Mouse (Mus musculus) left cerebral cortex, adult 9 months (tissue): ENCODE measurements around the gene Sh3rf1.

Source experiments
- DNase-seq, 2 experiments: peaks; one replicate each; pipeline ENCODE4 v3.0.0; 2022; ENCODE audit warnings: low spot score in 2 of 2

The Sh3rf1 gene

DNA sequence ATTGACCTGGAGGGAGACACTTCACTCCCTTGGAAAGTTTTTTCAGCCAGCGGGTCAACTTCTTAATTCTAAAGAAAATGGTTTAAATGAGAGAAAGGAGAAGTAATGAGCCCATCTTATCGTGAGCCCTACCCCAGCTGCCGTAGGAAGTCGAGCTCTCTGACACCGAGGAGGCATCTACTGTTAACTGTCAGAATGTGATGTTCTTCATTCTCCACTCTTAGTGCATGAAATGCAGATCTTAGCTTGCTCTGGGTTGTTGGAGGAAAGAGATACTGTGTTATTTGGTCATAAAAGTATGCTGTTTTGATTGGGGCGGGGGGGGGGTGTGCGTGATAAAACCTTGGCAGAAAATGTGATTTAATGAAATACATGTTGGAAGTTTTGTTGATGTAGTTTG is 62.7 kb downstream of the Sh3rf1 start:
- DNase-seq, result no peak

DNA sequence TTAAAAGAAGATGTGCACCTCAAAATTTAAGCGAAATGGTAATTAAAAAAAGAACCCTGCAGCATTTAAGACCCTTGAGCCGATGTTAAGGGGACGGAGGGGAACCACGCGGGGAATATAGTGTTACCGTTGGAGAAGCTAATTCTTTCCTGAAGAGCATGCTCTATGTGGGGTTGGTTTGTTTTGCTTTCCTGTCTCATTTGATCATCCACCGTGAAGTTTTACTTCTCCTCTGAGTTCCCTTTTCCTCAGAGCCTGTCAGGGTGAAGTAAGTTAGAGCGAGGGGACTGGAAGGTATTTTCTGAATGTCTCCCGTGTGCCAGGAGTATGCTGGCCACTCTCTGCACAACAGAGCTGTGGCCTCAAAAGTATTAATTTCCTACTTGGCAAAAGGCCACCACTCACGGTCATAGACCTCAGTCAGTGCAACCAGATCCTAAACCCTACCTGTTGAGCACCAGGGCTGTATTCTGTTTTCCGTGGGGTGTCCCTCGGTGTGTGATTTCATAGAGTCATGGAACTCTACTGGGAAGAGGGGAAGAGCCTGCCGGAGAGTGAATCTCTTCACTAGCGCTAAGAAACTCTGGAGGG is 63.2 kb downstream of the Sh3rf1 start:
- no peak for DNase-seq

DNA sequence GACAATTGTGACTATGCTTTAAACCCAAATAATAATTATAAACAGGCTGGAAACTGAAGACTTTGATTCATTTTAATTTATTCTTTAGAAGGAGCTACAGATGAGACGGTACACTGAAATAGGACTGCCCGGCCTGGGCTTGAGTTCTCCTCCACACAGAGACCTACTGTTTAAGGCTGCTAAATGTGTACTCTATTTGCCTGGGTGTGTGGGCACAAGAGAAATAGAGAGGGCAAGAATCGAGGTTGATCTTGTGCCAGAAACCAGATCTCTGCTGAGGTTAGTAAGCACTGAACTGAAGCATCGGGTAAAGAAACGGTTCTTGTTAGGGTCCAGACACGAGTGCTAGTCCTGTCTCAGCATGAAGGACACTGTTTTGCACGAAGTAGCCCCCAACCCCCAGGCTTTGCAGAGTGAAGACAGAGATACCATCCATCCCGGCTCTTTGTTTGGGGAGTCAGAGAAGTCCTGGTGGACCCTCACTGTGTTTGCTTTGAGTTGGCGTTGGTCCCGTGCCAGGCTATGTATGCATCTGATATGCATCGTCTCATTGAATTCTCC is 64.4 kb downstream of the Sh3rf1 start:
- peak in 1 of 2 experiments; percentile 54 for DNase-seq

DNA sequence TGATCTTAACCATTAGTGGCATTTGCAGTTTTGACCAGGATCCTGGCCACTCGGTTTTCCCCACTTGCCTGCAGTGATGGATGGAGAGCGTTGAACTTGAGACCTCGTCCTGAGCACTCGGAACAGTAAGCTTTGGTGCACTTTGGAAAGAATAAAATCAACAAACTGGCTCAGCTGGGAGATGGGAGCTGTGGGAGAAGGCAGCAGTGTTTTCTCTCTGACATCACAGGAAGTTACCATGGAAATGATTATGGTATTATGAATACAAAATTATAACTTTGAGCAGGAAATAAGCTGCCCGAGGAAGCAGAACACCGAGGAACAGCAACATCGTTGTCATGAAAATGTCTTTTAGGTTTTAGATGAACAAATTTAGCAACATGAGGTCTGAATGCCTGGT is 65.0 kb downstream of the Sh3rf1 start:
- no peak for DNase-seq

DNA sequence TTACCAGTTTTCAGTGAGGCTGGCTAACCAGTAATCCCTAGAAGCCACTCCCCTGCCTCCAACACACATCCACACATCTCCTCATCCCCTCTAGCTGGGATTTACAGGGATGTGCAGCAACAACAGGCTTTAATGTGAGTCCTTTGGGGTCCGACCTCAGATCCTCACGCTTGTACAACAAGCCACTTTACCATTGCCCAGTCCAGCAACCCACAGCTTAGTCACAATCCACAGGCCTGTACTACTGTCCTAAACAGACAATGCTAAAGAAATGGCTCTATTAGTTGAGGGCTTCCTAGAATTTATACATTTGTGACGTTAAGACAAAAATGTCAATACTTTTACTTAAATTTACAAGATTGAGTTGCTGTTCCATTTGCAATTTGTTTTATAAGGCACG is 71.4 kb downstream of the Sh3rf1 start:
- no peak for DNase-seq

DNA sequence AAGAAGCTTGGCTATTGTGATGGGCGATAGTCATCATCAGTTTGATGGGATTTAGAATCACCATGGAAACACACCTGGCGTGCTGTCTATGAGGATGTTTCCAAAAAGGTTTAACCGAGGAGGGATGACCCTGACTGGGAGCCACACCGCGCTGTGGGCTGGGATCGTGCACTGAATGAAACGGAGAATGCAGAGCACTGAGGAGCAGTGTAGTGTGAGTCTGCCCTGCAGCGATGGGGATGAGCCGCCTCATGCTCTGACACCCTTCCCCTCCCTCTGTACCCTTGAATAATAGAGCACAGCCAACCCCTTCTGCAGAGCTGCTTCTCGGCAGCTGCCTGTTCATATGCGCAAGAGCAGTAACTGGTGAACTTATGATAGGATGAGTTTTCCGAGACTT is 71.8 kb downstream of the Sh3rf1 start:
- DNase-seq, result no peak

DNA sequence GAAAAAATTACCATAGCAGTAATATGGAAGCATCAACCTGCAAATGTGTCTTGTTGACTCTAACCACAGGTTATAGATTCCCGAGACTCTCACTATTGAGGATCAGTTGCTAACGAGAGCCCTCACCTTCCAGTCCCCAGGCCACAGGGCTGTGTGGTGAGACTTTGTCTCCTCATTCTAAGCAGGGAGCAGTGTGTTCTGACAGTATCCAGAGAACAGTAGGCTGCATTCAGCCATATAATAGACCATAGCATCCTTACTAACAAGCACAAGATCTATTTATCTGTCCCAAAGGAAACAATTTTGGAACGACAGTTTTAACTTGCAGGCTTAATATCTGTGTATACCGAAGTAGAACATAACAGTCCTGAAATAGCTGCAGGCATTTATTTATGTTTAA is 75.2 kb downstream of the Sh3rf1 start:
- no peak for DNase-seq

DNA sequence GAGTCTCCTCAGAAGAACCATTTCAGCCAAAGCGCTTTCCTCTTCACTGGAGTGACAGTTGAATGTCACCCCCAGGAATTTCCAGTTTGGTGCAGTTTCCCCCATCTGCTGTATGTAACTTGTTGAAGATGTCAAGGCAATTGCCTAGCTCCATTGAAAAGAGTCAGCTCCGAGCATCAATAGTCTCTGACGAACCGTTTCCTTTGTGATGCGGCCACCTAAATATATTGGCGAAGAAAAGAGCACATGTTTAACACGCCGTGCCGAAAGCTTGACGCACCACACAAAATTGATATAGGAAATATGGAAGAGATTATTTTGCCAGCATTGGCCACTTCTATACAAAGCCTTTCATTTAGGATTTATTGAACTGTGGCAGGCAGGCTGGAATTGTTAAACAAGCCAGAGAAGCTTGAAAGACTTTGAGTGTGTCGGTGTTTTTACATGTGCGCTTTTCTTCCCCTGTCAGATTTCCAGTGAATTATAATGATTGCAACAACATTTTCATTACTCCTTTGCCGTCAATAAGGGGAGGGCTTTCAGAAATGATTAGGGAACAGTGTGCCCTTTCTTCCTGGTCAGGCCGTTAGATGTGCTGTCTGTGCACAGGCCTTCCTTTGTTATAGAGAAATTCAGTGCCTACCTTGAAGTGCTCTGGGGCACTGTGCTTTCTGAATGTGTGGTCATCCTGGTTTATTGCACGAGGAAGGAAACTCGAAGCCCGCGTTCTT is 77.8 kb downstream of the Sh3rf1 start:
- DNase-seq, result no peak

DNA sequence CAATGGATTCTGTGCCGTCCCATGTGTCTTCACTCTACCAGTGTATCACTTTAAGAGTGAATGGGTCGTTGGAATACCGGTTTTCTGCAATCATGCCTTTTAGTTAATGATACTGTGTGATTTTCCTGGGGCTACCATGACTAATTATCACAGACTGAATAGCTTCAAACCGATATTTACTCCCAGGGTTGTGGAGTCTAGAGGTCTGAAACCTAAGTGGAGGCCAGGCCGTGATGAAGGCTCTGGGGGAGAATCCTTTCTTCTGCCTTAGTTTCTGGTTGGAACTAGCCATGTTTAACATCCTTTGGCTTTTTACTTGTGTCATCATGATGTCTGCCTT is 78.3 kb downstream of the Sh3rf1 start:
- DNase-seq, result no peak

DNA sequence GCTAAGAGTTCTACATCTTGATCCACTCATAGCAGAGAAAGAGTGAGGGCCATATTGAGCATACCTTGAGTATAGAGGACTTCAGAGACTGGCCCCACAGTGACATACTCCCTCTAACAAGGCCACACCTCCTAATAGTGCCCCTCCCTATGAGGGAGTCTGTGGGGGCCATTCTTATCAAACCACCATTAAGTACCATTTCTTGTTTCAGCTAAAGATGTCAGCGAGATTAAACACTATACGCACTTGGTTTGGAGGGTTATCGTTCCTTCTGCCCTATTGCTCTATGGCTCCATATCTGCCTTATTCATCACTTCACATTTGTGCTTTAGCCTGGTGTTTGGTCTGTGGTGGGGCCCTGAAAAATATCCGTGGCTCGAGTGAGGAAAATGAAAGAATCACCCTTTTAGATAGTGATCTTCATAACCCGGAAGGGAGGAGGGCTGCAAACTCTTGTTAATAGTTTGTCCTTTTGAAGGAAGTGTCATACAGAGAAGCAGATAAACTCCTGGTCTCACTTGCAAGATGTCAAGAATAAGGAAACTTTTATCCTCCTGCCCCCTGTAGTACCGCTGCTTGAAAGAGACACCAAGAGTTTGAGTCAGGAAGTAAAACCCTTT is 81.9 kb downstream of the Sh3rf1 start:
- DNase-seq, result no peak

DNA sequence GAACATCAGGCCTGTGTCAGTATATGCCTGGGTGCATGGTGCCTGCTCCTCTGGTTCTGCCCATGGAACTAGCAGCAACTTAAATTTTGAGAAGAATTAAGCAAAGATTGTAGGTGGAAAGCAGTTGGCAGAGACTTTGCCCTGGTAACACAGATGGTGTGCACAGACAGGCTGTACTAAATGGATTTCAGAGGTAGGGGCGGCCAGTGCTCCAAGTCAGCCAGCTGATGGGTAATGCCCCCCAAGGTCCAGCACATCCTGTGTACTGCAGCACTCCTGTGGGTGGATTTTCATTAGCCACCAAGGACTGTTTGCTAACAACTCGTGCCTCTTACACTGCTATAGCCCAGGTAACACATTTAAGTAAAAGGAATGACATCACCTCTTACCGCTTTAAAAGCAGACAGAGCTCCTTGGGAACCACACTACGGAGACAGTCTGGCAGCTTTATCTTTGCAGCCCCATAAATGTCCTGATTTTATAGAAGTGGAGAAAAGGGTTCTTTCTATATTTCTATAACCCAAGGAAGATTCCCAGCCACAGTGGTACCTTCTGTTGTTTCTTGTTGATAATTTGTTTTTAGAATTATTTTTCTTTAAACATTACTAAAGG is 82.9 kb downstream of the Sh3rf1 start:
- DNase-seq, result peak in 1 of 2 experiments; percentile 71

DNA sequence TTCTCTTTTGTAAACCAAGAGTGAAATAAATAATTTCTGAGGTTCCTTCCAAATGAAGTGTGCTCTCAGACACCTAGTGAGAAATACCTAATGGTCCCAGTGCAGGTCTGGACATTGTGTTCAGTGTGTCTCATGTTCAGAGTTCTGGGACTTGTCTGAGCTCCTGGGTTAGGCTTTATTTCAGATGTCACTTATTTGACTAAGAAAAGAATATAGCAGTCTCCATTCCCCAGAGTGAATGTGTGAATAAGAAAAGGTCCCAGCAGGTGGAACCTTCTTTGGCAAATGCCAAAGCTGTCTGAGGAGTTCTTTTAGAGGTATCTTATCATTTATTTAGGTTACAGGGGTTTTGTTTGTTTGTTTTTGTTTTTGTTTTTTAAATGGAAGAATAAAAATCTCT is 85.2 kb downstream of the Sh3rf1 start:
- DNase-seq, result no peak

DNA sequence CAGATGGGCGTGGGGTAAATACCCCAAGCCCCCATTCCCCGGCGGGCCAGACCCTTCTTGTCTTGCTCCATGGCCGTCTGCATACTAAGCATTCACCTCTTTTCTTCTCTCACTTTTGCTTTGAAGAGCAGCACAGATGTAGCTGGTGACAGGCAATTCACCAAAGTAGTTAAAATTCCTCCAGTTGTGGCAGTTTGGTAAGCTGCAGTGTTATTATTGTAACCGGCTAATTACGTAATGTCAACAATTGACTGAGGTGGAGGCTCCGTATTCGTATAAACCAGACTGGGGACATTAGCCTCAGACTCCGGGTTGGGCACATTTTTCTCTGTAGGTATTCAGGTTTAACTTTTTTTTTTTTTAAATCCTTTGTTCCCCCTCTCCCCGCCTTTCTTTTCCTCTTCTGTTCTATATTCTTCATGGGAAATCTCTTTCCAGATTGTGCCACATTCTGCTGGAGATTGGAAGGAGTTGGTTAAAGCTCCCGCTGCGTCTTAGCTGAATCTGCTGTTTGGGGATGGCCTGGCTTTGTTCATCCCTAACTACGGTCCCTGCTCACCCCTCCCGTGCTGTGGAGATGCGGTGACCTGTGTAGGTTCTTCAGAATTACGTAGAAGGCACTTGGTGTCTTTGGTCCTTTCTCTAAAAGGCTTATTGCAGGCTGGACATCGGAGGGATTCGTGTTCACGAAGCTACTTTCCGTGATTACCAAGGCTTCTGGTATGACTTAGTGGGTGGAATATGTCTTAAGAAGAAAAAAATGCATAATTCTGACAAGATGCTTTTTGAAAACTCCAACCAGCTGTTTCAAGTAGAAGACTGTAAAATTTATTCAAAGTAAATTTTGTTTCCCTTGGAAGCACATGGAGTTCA is 86.1 kb downstream of the Sh3rf1 start:
- no peak for DNase-seq

DNA sequence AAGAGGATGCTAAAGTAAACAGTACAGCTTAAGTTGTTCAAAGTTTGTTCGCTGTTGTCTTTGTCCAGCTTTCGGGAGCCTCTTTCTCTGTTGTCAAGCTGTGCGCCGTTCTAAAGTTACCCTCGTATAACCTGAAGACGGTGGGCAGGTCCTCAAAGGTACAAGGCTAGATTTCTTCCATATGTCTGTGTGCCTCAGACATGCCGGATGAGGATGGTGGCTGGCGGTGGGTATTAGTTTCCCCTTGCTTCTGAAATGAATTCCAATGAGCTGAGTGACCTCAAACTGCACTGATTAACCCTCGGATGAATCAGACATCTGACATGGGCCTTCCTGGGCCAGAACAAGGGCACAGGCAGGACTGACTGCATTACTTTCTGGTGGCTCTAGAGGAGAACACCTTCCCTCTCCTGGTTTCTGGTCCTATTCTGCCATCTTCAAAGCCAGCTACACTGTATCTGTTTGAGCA is 86.8 kb downstream of the Sh3rf1 start:
- DNase-seq, result no peak

DNA sequence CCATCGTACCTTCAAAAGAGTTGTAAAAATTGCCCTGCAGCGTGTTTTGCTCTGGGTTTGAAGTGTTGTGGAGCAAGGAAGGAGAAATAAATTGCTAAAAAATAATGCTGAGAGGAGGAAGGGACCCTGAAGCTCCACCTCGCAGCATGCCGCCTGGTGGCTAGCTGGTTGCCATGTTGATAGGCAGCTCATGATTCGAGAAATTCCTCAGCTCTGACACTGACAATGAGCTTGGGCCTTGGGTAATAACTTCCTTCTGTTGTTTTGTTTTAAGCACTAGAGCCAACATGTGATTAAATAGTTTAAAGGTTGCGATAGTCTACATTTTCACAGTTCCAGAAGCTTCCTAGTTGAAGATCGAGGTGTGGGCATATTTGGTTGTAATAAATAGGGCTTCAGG is 89.3 kb downstream of the Sh3rf1 start:
- DNase-seq, result no peak

DNA sequence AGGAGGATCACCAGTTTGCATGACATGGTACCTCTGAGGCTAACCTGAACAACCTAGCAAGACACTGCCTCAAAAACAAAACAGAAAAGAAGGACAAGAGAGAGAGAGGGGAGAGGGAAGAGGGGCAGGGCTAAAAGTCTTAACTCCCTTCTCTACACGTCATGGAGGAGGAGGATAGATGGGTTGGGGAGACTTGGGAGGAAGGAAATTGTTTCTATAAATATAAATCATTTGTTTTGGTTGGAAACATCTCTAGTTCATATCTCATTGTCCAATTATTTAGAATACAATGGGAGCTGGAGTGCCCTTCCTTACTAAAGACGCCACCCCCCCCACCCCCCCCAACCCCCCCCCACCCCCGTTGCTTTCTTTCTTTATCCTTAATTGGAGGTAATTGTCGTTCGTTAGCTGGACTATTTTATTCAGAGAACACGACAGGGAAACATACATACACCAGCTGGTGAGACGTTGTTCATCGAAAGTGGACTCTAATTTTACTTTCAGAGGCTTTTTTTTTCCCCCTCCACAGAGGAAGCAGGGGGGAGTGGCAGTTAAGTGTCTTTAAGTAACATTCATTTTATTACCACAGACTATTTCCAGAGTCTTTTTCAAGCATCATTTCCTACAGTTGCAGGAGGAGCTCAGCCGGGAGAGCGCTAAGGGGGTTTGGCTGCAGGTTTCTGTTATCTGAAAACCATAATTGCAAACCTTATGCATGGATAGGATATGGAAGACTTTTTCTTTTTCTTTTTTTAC is 92.5 kb downstream of the Sh3rf1 start:
- DNase-seq, result no peak

DNA sequence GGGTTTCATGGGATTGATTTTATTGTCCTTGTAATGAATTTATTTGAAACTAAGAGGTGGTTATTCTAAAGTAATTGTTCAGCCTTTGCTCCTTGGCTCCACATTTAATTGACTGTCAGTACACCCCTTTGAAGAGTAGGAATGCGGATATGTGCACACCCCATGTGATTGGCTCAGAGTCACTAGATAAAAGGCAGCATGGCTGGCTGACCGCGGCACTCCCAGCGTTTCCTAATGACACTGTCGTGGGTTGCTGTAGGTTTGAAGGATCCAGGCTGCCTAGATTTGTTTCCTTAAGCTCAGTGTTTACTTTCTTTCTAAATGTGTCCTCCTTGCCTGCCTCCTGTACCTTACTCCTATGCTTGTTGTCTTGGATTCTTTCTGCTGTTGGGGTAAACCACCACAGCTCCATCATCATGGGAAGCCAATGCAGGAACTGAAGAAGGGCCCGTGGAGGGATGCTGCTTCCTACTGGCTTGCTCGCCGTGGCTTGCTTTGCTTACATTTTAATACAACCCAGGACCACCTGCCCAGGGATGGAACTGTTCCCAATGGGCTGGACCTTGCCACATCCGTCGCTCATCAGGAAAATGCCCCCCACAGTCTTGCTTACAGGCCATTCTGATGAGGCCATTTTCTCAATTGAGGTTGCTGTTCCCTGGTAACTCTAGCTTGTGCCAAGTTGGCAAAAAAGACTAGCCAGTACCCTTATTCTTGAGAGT is 93.3 kb downstream of the Sh3rf1 start:
- DNase-seq, result no peak

DNA sequence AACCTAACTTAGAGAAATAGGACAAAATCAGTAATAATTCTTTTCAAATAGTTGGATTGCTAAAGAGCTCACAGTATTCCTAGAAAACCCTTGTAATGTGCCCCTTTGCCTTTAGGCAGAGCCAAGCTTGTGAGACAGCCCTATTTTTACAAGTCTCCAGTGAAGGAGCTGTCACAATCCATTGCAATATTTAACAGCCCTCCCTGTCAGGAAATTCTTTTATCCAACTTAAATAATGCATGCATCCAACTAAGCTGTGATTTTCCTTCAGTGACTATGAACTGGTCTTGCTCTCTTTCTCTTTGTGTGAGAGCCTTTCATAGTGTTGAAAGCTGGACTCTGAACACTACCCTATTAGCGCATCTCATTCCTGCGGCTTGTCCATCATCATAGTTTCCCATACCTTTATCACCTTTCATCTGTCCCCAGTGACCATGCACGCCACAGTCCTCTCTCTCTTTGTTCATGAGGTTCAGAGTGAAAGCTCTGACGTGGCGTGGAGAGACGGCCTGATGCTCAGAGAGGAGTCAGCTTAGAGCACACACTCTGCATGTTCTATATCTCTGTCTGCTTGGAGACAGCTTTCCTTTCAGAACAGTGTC is 94.0 kb downstream of the Sh3rf1 start:
- DNase-seq, result no peak

DNA sequence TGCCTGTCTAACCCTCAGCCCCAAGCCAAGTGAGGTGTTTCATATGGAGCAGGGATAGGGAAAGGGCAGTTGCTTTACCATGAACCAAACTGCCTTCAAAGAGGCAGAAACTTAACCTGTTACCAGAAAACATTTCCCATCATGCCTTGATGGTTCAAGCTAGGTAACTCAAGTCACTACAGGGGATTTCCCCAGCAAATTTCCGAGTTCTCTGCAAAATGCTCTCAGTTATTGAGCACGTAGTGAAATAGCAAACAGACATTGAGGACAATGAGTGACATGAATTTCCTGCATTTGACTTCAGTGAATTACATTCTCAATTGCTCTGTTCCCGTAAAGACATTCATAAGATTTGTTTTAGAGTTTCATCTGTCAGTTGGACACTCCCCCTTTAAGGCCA is 97.5 kb downstream of the Sh3rf1 start:
- no peak for DNase-seq

DNA sequence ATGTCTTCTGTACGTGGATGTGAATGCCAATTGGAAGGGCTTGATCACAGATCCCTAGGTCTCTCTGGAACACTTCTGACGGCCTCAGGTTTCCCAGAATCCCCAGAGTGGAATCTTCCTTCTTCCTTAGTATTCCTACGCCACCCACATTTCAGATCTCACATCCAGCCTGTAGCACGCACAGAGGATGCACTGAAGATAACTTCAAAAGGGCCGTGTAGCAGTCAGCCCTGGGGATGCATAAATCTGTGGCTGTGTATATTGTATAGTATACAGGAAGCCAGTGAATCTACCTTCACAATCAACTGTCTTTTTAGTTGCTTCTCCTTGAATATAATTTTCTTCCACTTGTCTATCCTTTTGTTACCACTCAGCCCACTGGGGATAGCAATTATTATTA is 98.1 kb downstream of the Sh3rf1 start:
- no peak for DNase-seq
